Mouse (Mus musculus) adrenal gland, postnatal 25 days (tissue): Measurements from ENCODE around the gene Spta1. TPM values are rescaled to one million over a fixed set of nuclear protein-coding genes. Genes with fewer than 3 reads are reported as not detected.

Experiments
- DNase-seq: peaks from one replicate; pipeline ENCODE4 v3.0.0; 2021; ENCODE audit warnings: mixed read lengths
- total RNA-seq: library from RNA; stranded (reverse); gene quantifications from 2 replicates; pipeline ENCODE4 v1.2.3, GENCODE M21; 2021

Gene Spta1
- total RNA-seq, 1 experiment from 2014 or later = 0.97 TPM

DNA sequence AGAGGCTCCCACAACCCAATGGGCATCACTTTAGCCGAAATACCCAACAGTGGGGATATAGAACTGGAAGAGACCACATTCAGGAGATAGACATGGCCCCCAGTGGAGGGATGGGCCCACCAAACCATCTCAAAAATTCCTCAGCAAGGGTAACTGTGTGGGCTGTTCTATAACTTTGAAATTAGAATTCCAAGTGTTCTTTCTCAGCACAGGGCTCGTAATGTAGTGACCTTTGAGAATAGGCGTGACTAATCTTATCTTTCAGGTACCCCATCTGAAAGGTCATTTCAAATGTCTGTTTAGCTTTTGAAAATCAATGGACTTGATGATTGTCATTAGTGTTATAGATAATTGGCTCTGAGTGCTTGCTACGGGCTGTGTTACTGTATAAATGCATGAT, 95.2 kb downstream of the Spta1 start:
- no peak for DNase-seq

DNA sequence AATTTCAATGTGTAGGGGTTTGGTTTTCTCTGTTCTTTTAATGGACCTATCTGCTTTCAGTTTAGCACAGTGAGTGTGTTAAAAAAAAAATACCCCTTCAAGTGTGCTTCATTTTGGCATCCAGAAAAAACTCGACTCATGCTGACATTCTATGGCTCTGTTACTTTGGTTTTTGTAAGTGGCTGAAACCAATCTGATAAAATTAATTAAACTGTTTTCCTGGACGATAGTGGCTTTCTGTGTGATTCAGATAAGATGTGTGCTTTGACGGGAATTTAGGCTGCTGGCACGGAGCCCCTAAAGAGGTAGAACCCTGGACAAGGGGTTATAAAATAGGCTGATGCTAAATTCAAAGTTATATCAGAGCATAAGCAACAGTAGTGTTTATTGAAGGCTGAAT, 96.6 kb downstream of the Spta1 start:
- DNase-seq = no peak

GRCm38 (mm10) chr1:174270643-174271042, 98.1 kb downstream of the Spta1 start:
- DNase-seq = no peak

Other genes starting within 250 kb of the Spta1 start
- gene Mndal, start 230.3 kb upstream of the Spta1 start, total RNA-seq = 17.0 and 19.2 TPM in 2 replicates
- gene Ifi203, start 230.1 kb upstream of the Spta1 start, total RNA-seq = 11.9 and 15.6 TPM in 2 replicates
- not detected in 2 replicates for gene Ifi202b, start 190.0 kb upstream of the Spta1 start, total RNA-seq
- gene Ifi205, start 141.0 kb upstream of the Spta1 start, total RNA-seq = 0.97 and 1.3 TPM in 2 replicates
- not detected in 2 replicates for gene Olfr433, start 132.1 kb upstream of the Spta1 start, total RNA-seq
- not detected in 2 replicates for gene Olfr432, start 123.6 kb upstream of the Spta1 start, total RNA-seq
- not detected in 2 replicates for gene Olfr430, start 106.2 kb upstream of the Spta1 start, total RNA-seq
- gene Olfr429, start 88.4 kb upstream of the Spta1 start, total RNA-seq = not detected in 2 replicates
- not detected in 2 replicates for gene Olfr427, start 75.9 kb upstream of the Spta1 start, total RNA-seq
- not detected in 2 replicates for gene Olfr231, start 51.6 kb upstream of the Spta1 start, total RNA-seq
- gene Olfr424, start 41.3 kb upstream of the Spta1 start, total RNA-seq = not detected in 2 replicates
- not detected in 2 replicates for gene Olfr420, start 17.1 kb upstream of the Spta1 start, total RNA-seq
- gene Olfr419, start 79.3 kb downstream of the Spta1 start, total RNA-seq = not detected in 2 replicates
- not detected in 2 replicates for gene Mptx1, start 157.7 kb downstream of the Spta1 start, total RNA-seq
- not detected in 2 replicates for gene Olfr417, start 192.3 kb downstream of the Spta1 start, total RNA-seq
- not detected in 2 replicates for gene Olfr248, start 218.3 kb downstream of the Spta1 start, total RNA-seq